Mouse (Mus musculus) liver, embryonic 13.5 days (tissue): ENCODE data around the gene Map9. TPM values are rescaled to one million over a fixed set of nuclear protein-coding genes. Genes with fewer than 3 reads are reported as not detected.

ENCODE experiments used
- ATAC-seq: fragments of 200-750 bp; cut with Nextera tagmentation; 2 replicates; pipeline ENCODE4 v1.8.0; 2017; ENCODE audit warnings: low read depth, mild to moderate bottlenecking, moderate number of reproducible peaks, moderate library complexity
- DNase-seq: peaks from one replicate; pipeline ENCODE4 v3.0.0; 2022
- H3K27ac ChIP-seq: fragments of 300-500 bp; sonication (generic); 2 replicates; pipeline ENCODE4 v1.5.1; 2015; ENCODE audit warnings: moderate library complexity, mild to moderate bottlenecking, inconsistent platforms
- H3K27me3 ChIP-seq: fragments of 300-500 bp; sonication (generic); 2 replicates; pipeline ENCODE4 v1.6.1; 2015; ENCODE audit warnings: mild to moderate bottlenecking, inconsistent platforms
- H3K36me3 ChIP-seq: fragments of 300-500 bp; sonication (generic); 2 replicates; pipeline ENCODE4 v1.6.1; 2015; ENCODE audit warnings: mild to moderate bottlenecking, inconsistent platforms
- H3K4me1 ChIP-seq: fragments of 300-500 bp; sonication (generic); replicated peaks from 2 replicates; pipeline ENCODE4 v1.6.1; 2015; ENCODE audit warnings: inconsistent platforms
- H3K4me2 ChIP-seq: fragments of 300-500 bp; sonication (generic); 2 replicates; pipeline ENCODE4 v1.6.1; 2015; ENCODE audit warnings: inconsistent platforms, mild to moderate bottlenecking, moderate library complexity
- H3K4me3 ChIP-seq: fragments of 300-500 bp; sonication (generic); replicated peaks from 2 replicates; pipeline ENCODE4 v1.5.1; 2015; ENCODE audit warnings: mild to moderate bottlenecking, inconsistent platforms
- H3K9ac ChIP-seq: fragments of 300-500 bp; sonication (generic); 2 replicates; pipeline ENCODE4 v1.6.1; 2015; ENCODE audit warnings: mild to moderate bottlenecking, inconsistent platforms
- H3K9me3 ChIP-seq: fragments of 300-500 bp; sonication (generic); replicated peaks from 2 replicates; pipeline ENCODE4 v1.6.1; 2016; ENCODE audit warnings: inconsistent platforms
- WGBS: fragments of 180-500 bp; shearing (Covaris S2); methylation state at CpG from one replicate; pipeline ENCODE4 v1.1.7; 2015; ENCODE audit not compliant: insufficient replicate concordance; 5-methylcytosine and 5-hydroxymethylcytosine counted together
- polyA plus RNA-seq: library from polyadenylated mRNA; unstranded; fragments of >200 nt; fragmentation: Nextera tagmentation; extraction: Ambion mirVana; gene quantifications from 2 replicates; pipeline ENCODE4 v1.2.1, GENCODE M21; 2015

Map9 gene
- polyA plus RNA-seq, 1 experiment from 2014 or later, result 0.37 TPM

DNA sequence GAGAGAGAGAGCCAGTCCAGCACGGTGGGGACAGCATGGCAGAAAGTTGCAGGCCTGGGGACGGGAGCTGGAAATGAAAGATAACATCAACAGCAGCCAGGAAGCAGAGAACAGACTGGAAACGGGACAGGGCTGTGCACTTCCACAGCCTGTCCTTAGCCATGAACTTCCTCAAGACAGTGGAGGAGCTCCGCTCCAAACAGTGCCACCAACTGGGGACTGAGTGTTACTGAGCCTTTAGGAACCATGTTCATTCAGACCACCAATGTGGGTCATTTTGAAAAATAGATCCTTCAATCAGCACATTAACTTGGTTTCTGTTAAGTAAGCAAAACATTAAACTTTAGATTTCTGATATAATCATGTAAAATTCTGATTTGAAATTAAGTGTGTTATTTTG lies 4.6 kb downstream of the Map9 start:
- no peak overlapping the region for H3K27ac ChIP-seq
- no peak overlapping the region for H3K9ac ChIP-seq
- H3K9me3 ChIP-seq, result no peaks in the 10 kb centered on the region
- 0 out of 2 replicates have a peak, but pooled peaks cover 5% of the 10 kb centered on the region for H3K4me1 ChIP-seq
- 9% methylated on average over 4 of the region's 4 CpGs for WGBS
- ATAC-seq (no peak), DNase-seq (no peak)
- no peak overlapping the region for H3K4me3 ChIP-seq
- peaks cover 6% of the 10 kb centered on the region for H3K27me3 ChIP-seq
- peak overlapping the region; percentile 21; the same call in 1 of the 2 replicates for H3K4me2 ChIP-seq
- no peaks in the 10 kb centered on the region for H3K36me3 ChIP-seq

DNA sequence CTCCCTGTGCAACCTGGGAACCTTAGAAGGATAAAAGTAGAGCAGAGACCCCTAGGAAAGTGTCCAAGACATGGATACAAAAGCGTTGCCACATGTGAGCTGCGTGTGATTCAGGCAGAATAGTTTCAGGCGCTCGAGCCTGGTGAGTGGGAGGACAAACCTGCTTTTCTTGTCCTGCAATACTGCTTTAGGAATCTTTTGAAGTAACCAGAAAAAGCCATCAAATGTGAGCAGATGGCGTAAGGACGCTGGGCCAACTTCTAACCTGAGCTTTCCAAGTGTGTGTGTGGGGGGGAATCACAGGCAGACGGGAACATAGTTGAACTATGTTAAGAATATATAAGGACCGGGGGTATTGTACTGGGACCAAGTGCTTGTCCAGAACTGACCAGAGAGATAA lies 6.7 kb downstream of the Map9 start:
- no peaks in the 10 kb centered on the region for H3K36me3 ChIP-seq
- no peak overlapping the region for H3K4me3 ChIP-seq
- H3K9me3 ChIP-seq, result no peaks in the 10 kb centered on the region
- no peak overlapping the region for H3K4me2 ChIP-seq
- 72% methylated on average over 8 of the region's 8 CpGs for WGBS
- no peaks in the 10 kb centered on the region for H3K27me3 ChIP-seq
- no peak overlapping the region for H3K27ac ChIP-seq
- no peak overlapping the region for H3K9ac ChIP-seq
- DNase-seq, result no peak
- no peaks in the 10 kb centered on the region for H3K4me1 ChIP-seq
- no peak for ATAC-seq

DNA sequence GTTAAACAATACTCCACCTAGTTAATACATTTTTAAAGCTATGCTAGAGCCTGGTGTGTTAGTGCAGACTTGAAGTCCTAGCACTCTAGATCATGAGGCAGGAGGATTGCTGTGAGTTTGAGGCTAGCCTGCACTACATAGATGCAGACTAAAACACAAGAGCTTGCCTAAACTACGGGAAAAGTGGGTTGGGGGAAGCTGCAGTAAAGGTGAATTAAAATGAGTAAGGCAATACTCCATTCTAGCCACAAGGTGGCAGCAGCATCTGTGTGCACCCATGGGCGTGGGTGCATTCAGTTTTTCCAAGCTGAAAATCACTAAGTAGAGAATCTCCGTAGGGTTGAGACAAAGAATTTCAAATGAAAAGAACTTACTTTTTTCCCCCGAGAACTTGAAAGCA lies 7.1 kb downstream of the Map9 start:
- H3K27me3 ChIP-seq, result no peaks in the 10 kb centered on the region
- H3K27ac ChIP-seq, result no peak overlapping the region
- H3K4me2 ChIP-seq, result no peak overlapping the region
- WGBS, result 29% methylated on average over 4 of the region's 4 CpGs
- H3K4me3 ChIP-seq, result no peak overlapping the region
- H3K36me3 ChIP-seq, result no peaks in the 10 kb centered on the region
- H3K9ac ChIP-seq, result no peak overlapping the region
- no peaks in the 10 kb centered on the region for H3K4me1 ChIP-seq
- no peaks in the 10 kb centered on the region for H3K9me3 ChIP-seq
- no peak for DNase-seq
- ATAC-seq, result no peak

DNA sequence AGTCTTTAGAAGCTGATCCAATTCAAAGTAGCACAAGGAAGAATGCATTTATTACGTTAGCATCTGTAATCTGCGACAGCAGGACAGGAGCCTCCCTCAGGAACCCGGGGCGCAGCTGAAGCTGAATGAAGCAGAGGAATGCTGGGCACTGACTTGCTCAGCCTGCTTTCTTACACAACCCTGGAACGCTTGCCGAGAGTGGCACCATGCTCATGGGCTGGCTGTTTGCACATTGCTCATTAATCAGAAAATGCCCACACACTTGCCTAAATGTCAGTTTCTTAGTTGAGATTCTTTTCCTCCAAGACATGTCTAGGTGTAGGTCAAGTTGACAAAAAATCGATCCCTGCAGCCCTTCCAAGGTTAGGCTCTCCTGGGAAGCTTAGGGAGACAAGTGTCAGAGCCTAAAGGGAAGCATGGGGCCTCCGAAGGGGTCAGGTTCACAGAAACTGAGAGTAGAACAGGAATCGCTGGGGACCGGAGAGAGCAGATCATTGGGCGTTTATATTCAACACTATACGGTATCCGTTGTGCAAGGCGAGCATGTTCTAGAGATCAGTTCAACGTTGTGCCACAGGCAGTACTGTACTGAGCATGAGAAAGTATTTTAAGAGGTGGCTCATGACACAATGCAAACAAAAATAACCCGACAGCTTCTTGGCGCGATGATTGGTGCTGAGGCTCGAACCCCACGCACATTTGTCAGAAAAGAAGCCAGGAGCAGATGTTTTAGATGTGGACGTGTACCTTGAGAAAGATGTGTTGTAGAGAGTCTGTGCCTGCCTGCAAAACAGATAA lies 11.4 kb downstream of the Map9 start:
- no peak overlapping the region for H3K4me3 ChIP-seq

DNA sequence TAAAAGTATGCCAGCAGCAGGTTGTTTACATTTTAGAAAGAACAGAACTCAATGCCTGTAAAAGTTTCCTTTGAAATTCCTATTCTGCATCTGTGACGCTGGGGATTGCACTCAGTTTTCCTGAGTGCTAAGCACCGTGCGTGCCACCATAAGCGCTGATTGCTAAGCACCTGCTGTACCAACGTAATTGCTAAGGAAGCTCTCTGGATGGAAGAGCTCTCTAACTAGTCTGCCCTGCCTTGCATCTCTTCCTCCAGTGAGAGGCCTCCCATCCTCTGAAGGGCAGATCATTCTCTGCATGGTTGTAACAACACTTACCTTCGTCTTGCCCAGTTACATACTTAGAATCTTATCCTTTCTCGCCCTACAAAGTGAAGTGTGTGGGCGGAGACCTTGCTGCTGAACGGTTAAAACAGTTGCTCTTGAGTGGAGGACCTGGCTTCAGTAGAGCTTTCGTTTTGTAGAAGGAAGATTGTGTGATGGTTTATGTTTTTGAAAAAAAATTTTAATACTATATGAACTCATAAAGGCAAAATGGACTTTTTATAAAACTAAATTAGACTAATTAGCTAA lies 12.7 kb downstream of the Map9 start:
- Histone ChIP-seq H3K9ac (no peak overlapping the region), H3K36me3 (no peaks in the 10 kb centered on the region), H3K27me3 (no peaks in the 10 kb centered on the region), H3K4me2 (no peak overlapping the region), H3K4me3 (no peak overlapping the region), H3K27ac (no peak overlapping the region), H3K9me3 (no peaks in the 10 kb centered on the region), H3K4me1 (no peaks in the 10 kb centered on the region)
- WGBS, result 77% methylated on average over 10 of the region's 10 CpGs
- no peak for DNase-seq
- no peak for ATAC-seq

More for the DNA sequence above, 11.4 kb downstream of the Map9 start:
- DNase-seq (no peak), ATAC-seq (no peak)
- Histone ChIP-seq H3K27ac (no peak overlapping the region), H3K9me3 (no peaks in the 10 kb centered on the region), H3K4me2 (no peak overlapping the region), H3K9ac (no peak overlapping the region), H3K36me3 (no peaks in the 10 kb centered on the region), H3K27me3 (no peaks in the 10 kb centered on the region), H3K4me1 (no peaks in the 10 kb centered on the region)
- WGBS, result 71% methylated on average over 21 of the region's 21 CpGs

DNA sequence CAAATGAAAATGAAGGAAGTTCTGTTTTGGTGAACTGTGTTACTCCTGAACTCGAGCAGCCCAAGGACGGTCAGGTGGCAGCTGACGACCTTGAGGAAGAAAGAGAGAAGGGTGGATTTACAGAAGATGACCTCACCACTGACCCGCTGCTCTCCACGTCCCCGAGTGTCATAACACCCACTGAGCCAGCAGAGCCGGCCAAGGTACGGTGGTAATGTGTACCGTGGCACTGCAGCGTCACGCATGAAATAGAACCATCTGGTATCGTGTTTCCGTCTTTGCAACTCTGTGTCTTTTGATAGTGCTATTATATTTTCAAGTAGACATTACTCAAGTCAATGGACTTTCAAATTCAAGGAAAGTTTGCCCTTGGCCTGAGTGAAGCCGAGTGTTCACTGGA lies 19.1 kb downstream of the Map9 start:
- no peaks in the 10 kb centered on the region for H3K9me3 ChIP-seq
- no peaks in the 10 kb centered on the region for H3K27me3 ChIP-seq
- WGBS, result 77% methylated on average over 14 of the region's 14 CpGs
- H3K36me3 ChIP-seq, result no peaks in the 10 kb centered on the region
- no peak overlapping the region for H3K27ac ChIP-seq
- no peak overlapping the region for H3K4me2 ChIP-seq
- DNase-seq, result no peak
- no peak overlapping the region for H3K9ac ChIP-seq
- H3K4me3 ChIP-seq, result no peak overlapping the region
- no peaks in the 10 kb centered on the region for H3K4me1 ChIP-seq
- no peak for ATAC-seq

DNA sequence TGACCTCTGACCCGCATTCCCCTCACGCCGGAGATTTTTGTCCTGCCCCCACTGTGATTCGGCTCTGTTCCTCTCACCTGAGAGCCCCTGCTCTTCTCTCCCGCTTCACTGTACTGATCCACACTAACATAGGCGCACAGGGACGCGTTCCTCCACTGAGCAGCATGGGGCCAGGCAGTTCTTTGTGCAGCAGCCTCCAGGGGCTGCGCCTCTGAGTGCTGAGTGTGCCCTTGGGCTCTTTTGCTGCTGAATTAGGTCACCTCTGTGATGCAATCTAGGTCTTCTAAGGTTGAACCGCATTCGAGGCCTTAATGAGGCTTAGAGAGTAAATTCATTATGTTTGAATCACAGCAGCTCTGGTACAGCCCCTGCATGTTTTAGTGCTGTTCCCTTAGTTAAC lies 24.5 kb downstream of the Map9 start:
- H3K4me1 ChIP-seq, result no peaks in the 10 kb centered on the region
- H3K36me3 ChIP-seq, result no peaks in the 10 kb centered on the region
- whole genome bisulfite sequencing, result 77% methylated on average over 11 of the region's 11 CpGs
- H3K27me3 ChIP-seq, result no peaks in the 10 kb centered on the region
- H3K4me2 ChIP-seq, result no peak overlapping the region
- no peak overlapping the region for H3K9ac ChIP-seq
- ATAC-seq (no peak), DNase-seq (no peak)
- no peak overlapping the region for H3K4me3 ChIP-seq
- no peaks in the 10 kb centered on the region for H3K9me3 ChIP-seq
- H3K27ac ChIP-seq, result no peak overlapping the region

DNA sequence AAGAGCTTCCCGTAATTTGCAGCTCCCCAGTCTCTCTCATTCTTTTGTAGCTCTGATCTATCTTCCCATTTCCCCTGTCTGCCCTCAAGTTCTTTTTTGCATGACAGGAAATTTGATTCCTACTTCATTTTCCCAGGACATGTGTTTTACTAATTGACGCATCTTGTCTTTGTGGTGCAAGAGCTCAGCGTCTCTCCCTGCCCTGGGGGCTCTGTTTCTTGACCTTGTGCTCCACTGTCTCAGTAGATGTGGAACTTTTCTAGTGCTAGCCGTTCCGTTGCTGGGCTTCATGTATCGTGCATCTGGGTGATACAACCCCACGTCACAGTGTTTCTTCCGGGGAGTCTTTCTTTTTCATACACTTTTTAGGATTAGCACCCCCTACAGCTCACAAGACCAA lies 27.2 kb downstream of the Map9 start:
- H3K27ac ChIP-seq, result no peak overlapping the region
- no peak overlapping the region for H3K4me2 ChIP-seq
- ATAC-seq (no peak), DNase-seq (no peak)
- H3K4me3 ChIP-seq, result no peak overlapping the region
- no peaks in the 10 kb centered on the region for H3K9me3 ChIP-seq
- WGBS, result 70% methylated on average over 8 of the region's 8 CpGs
- no peaks in the 10 kb centered on the region for H3K4me1 ChIP-seq
- no peak overlapping the region for H3K9ac ChIP-seq
- H3K27me3 ChIP-seq, result no peaks in the 10 kb centered on the region
- H3K36me3 ChIP-seq, result no peaks in the 10 kb centered on the region

DNA sequence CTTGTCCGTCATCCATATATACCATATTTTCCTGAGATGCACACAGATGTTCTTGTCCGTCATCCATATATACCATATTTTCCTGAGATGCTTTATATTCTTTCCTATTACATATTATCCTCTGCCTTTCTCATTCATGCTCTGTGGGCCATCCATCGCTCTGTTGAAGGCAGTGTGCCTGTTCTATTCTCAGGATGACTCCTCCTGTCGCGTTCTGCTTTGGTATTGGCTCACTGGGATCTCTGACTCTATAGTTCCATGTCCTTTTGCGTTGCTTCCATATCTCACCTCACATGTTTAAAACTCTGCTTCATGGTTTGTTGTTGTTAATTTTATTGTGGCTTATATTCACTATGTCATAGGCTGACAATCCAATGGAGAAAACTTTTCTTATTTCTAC lies 48.0 kb downstream of the Map9 start:
- Histone ChIP-seq H3K9ac (no peak overlapping the region), H3K9me3 (no peaks in the 10 kb centered on the region), H3K4me1 (no peaks in the 10 kb centered on the region), H3K36me3 (no peaks in the 10 kb centered on the region), H3K27ac (no peak overlapping the region), H3K4me2 (no peak overlapping the region), H3K27me3 (no peaks in the 10 kb centered on the region), H3K4me3 (no peak overlapping the region)
- 68% methylated on average over 6 of the region's 6 CpGs for WGBS
- DNase-seq (no peak), ATAC-seq (no peak)

DNA sequence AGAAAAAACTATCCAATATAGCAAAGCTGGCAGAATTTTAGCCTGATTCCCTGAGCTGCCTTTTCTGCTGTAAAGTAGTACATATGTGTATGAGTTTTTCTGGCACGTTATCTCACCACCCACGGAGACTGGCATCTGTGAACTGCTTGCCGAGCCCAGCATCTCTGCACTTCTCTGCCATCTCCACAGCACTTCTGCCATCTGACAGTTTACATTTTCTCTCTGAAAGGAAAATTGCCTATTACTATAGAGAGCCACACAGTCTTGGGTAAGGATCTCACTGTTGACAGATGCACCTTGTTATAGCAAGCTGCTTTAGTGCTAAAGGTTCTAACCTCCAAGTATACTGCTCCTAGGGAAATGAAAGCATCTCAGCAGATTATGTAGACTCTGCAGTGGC lies 48.5 kb downstream of the Map9 start:
- no peak for ATAC-seq
- no peaks in the 10 kb centered on the region for H3K9me3 ChIP-seq
- H3K4me1 ChIP-seq, result no peaks in the 10 kb centered on the region
- H3K27me3 ChIP-seq, result no peaks in the 10 kb centered on the region
- H3K36me3 ChIP-seq, result no peaks in the 10 kb centered on the region
- no peak overlapping the region for H3K27ac ChIP-seq
- H3K9ac ChIP-seq, result no peak overlapping the region
- H3K4me2 ChIP-seq, result no peak overlapping the region
- DNase-seq, result no peak
- no peak overlapping the region for H3K4me3 ChIP-seq
- 73% methylated on average over 3 of the region's 3 CpGs for WGBS

DNA sequence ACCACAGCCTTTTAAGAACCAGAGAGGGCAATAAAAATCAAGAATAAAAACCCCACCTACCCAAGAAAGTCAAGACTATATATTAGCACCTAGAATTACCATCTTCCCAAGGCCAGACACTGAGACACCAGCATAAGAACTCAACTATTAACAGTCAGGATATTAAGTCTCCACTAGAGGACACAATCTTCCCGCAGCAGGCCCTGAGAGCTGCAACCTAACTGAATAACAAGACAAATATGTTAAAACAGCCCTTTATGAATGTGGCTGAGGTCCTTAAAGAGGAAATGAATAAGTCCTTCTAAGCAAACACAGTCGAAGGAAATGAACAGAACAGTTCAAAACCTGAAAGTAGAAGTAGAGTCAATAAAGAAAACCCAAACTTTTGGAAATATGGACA lies 49.6 kb downstream of the Map9 start:
- Histone ChIP-seq H3K9me3 (no peaks in the 10 kb centered on the region), H3K27me3 (no peaks in the 10 kb centered on the region), H3K4me3 (no peak overlapping the region), H3K36me3 (no peaks in the 10 kb centered on the region), H3K4me2 (no peak overlapping the region), H3K27ac (no peak overlapping the region), H3K4me1 (no peaks in the 10 kb centered on the region), H3K9ac (no peak overlapping the region)
- DNase-seq (no peak), ATAC-seq (no peak)
- 36% methylated on average over 2 of the region's 2 CpGs for WGBS

DNA sequence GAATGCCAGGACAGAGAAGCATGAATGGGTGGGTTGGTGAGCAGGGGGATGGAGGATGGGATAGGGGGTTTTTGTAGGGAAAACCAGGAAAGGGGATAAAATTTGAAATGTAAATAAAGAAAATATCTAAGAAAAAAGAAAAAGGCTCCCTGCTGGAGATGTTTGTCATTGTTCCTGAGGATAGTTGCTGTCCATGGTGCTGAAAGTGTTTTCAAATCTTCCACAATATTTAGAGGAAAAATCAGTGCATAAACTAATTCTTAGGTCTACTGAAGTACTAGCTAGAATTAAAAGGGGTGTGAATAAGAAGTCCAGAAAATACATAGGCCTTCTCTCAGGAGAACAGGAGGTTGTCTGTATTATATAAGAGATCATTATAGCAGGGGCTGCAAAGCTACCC lies 54.6 kb downstream of the Map9 start:
- ATAC-seq, result no peak
- H3K27me3 ChIP-seq, result no peaks in the 10 kb centered on the region
- H3K4me1 ChIP-seq, result no peaks in the 10 kb centered on the region
- no peaks in the 10 kb centered on the region for H3K36me3 ChIP-seq
- no peak for DNase-seq
- H3K9me3 ChIP-seq, result no peaks in the 10 kb centered on the region
- no peak overlapping the region for H3K9ac ChIP-seq
- no peak overlapping the region for H3K4me2 ChIP-seq
- no peak overlapping the region for H3K27ac ChIP-seq
- H3K4me3 ChIP-seq, result no peak overlapping the region
